Mouse (Mus musculus) CH12.LX (cell line): ENCODE data around the gene Spast. TPM values are rescaled to one million over a fixed set of nuclear protein-coding genes. Genes with fewer than 3 reads are reported as not detected.

Source experiments
- DNase-seq: peaks from one replicate; pipeline ENCODE4 v3.0.0-alpha.2; 2013; ENCODE audit errors: extremely low read depth
- H3K27ac ChIP-seq: 2 replicates; pipeline ENCODE4 v1.5.1; 2012; ENCODE audit warnings: low read depth, mild to moderate bottlenecking, control low read depth, moderate library complexity; ENCODE audit not compliant: insufficient read depth
- H3K27me3 ChIP-seq: replicated peaks from 2 replicates; pipeline ENCODE3; 2012; ENCODE audit warnings: inconsistent platforms
- H3K36me3 ChIP-seq, 2 experiments: replicated peaks in 1 of 2; 2 replicates each; pipeline versions ENCODE3 to v1.6.1; 2012; ENCODE audit warnings: inconsistent platforms in 1 of 2, low read length in 1 of 2, mild to moderate bottlenecking in 1 of 2, mixed read lengths in 1 of 2, moderate library complexity in 1 of 2; ENCODE audit not compliant: control insufficient read depth in 1 of 2, insufficient read depth in 1 of 2
- H3K4me1 ChIP-seq, 2 experiments: 2 replicates each; pipeline ENCODE4 v1.6.1; 2012; ENCODE audit warnings: inconsistent platforms in 1 of 2, moderate library complexity in 1 of 2; ENCODE audit not compliant: insufficient read depth in 2 of 2, control insufficient read depth in 1 of 2
- H3K4me2 ChIP-seq: 2 replicates; pipeline ENCODE4 v1.6.1; 2012; ENCODE audit warnings: low read depth, mild to moderate bottlenecking, control low read depth; ENCODE audit not compliant: poor library complexity, insufficient read depth, severe bottlenecking
- H3K4me3 ChIP-seq, 3 experiments: fragments of 150-350 bp in 1 of 3; sonication (generic) in 1 of 3; replicated peaks in 1 of 3; 2 replicates each; pipeline versions ENCODE3 to v1.5.1; 2011 to 2012; ENCODE audit warnings: low read depth in 2 of 3, low read length in 2 of 3, mild to moderate bottlenecking in 2 of 3, moderate library complexity in 2 of 3, control low read depth in 1 of 3, improper control_type of control experiment in 1 of 3, inconsistent platforms in 1 of 3, mixed read lengths in 1 of 3; ENCODE audit not compliant: poor library complexity in 1 of 3
- H3K79me2 ChIP-seq: replicated peaks from 2 replicates; pipeline ENCODE4 v1.6.1; 2012; ENCODE audit warnings: mild to moderate bottlenecking, moderate library complexity; ENCODE audit not compliant: control insufficient read depth, poor library complexity, insufficient read depth, severe bottlenecking; ENCODE audit errors: extremely low read depth
- H3K9ac ChIP-seq: 2 replicates; pipeline ENCODE4 v1.6.1; 2012; ENCODE audit warnings: low read depth, mild to moderate bottlenecking, control low read depth, moderate library complexity; ENCODE audit not compliant: insufficient read depth
- H3K9me3 ChIP-seq: replicated peaks from 2 replicates; pipeline ENCODE3; 2012; ENCODE audit warnings: low read length, inconsistent platforms, mixed read lengths
- BHLHE40 ChIP-seq: IDR thresholded peaks from 2 replicates; pipeline ENCODE4 v1.6.1; 2011; ENCODE audit warnings: mild to moderate bottlenecking, low read depth, low read length, improper control_type of control experiment
- CHD1 ChIP-seq: IDR thresholded peaks from 2 replicates; pipeline ENCODE4 v1.6.1; 2012; ENCODE audit warnings: low read depth, low read length, improper control_type of control experiment, inconsistent platforms
- CHD2 ChIP-seq: IDR thresholded peaks from 2 replicates; pipeline ENCODE4 v1.6.1; 2011; ENCODE audit warnings: low read length, improper control_type of control experiment
- CTCF ChIP-seq, 2 experiments: IDR thresholded peaks in 1 of 2; conservative IDR thresholded peaks in 1 of 2; 2 replicates each; pipeline ENCODE4 v1.5.1; 2011 to 2012; ENCODE audit warnings: low read depth in 2 of 2, low read length in 2 of 2, improper control_type of control experiment in 1 of 2, inconsistent platforms in 1 of 2, mild to moderate bottlenecking in 1 of 2, moderate library complexity in 1 of 2
- E2F4 ChIP-seq: IDR thresholded peaks from 2 replicates; pipeline ENCODE4 v1.6.1; 2011; ENCODE audit warnings: low read depth, low read length, improper control_type of control experiment; ENCODE audit not compliant: insufficient replicate concordance
- ELF1 ChIP-seq: IDR thresholded peaks from 2 replicates; pipeline ENCODE4 v1.6.1; 2014; ENCODE audit warnings: low read depth, mild to moderate bottlenecking, inconsistent platforms, low read length, improper control_type of control experiment
- EP300 ChIP-seq: IDR thresholded peaks from 2 replicates; pipeline ENCODE4 v1.6.1; 2011; ENCODE audit warnings: low read length, improper control_type of control experiment
- ETS1 ChIP-seq: conservative IDR thresholded peaks from 2 replicates; pipeline ENCODE4 v1.6.1; 2012; ENCODE audit warnings: low read depth, mild to moderate bottlenecking, inconsistent platforms, low read length, improper control_type of control experiment, moderate library complexity
- GABPA ChIP-seq: IDR thresholded peaks from 2 replicates; pipeline ENCODE4 v1.6.1; 2012; ENCODE audit warnings: low read depth, low read length, improper control_type of control experiment, inconsistent platforms; ENCODE audit not compliant: insufficient replicate concordance
- IRF4 ChIP-seq: IDR thresholded peaks from 2 replicates; pipeline ENCODE4 v1.6.1; 2014; ENCODE audit warnings: low read depth, mild to moderate bottlenecking, inconsistent platforms, low read length, improper control_type of control experiment
- JUN ChIP-seq: IDR thresholded peaks from 2 replicates; pipeline ENCODE4 v1.6.1; 2011; ENCODE audit warnings: low read depth, mild to moderate bottlenecking, low read length, improper control_type of control experiment, moderate library complexity; ENCODE audit not compliant: insufficient read depth
- JUND ChIP-seq: conservative IDR thresholded peaks from 2 replicates; pipeline ENCODE4 v1.6.1; 2011; ENCODE audit warnings: low read depth, low read length, improper control_type of control experiment
- KAT2A ChIP-seq: IDR thresholded peaks from 2 replicates; pipeline ENCODE4 v1.6.1; 2012; ENCODE audit warnings: low read length, improper control_type of control experiment, inconsistent platforms; ENCODE audit not compliant: insufficient replicate concordance
- MAFK ChIP-seq: IDR thresholded peaks from 2 replicates; pipeline ENCODE4 v1.6.1; 2011; ENCODE audit warnings: low read length, improper control_type of control experiment; ENCODE audit not compliant: insufficient replicate concordance
- MAX ChIP-seq: IDR thresholded peaks from 2 replicates; pipeline ENCODE4 v1.6.1; 2011; ENCODE audit warnings: low read length, improper control_type of control experiment
- MEF2A ChIP-seq: IDR thresholded peaks from 2 replicates; pipeline ENCODE4 v1.6.1; 2014; ENCODE audit warnings: low read depth, mild to moderate bottlenecking, inconsistent platforms, low read length, improper control_type of control experiment, borderline replicate concordance
- NELFE ChIP-seq: IDR thresholded peaks from 2 replicates; pipeline ENCODE4 v1.6.1; 2011; ENCODE audit warnings: low read depth, low read length, improper control_type of control experiment
- NRF1 ChIP-seq: IDR thresholded peaks from 2 replicates; pipeline ENCODE4 v1.6.1; 2014; ENCODE audit warnings: low read depth, mild to moderate bottlenecking, inconsistent platforms, low read length, improper control_type of control experiment, moderate library complexity
- PAX5 ChIP-seq: IDR thresholded peaks from 2 replicates; pipeline ENCODE4 v1.6.1; 2012; ENCODE audit warnings: low read length, inconsistent platforms, mixed read lengths
- POLR2A ChIP-seq: IDR thresholded peaks from 2 replicates; pipeline ENCODE4 v1.6.1; 2011; ENCODE audit warnings: low read depth, mild to moderate bottlenecking, improper control_type of control experiment, low read length
- POLR2AphosphoS2 ChIP-seq: IDR thresholded peaks from 2 replicates; pipeline ENCODE4 v1.6.1; 2011; ENCODE audit warnings: low read depth, low read length, improper control_type of control experiment
- RAD21 ChIP-seq: IDR thresholded peaks from 2 replicates; pipeline ENCODE4 v1.6.1; 2011; ENCODE audit warnings: low read depth, mild to moderate bottlenecking, low read length, improper control_type of control experiment, moderate library complexity
- SIN3A ChIP-seq: IDR thresholded peaks from 2 replicates; pipeline ENCODE4 v1.6.1; 2012; ENCODE audit warnings: low read length, improper control_type of control experiment, inconsistent platforms
- SMC3 ChIP-seq: IDR thresholded peaks from 2 replicates; pipeline ENCODE4 v1.6.1; 2011; ENCODE audit warnings: low read depth, low read length, improper control_type of control experiment
- TBP ChIP-seq: conservative IDR thresholded peaks from 2 replicates; pipeline ENCODE4 v1.6.1; 2011; ENCODE audit warnings: low read depth, low read length, improper control_type of control experiment
- UBTF ChIP-seq: IDR thresholded peaks from 2 replicates; pipeline ENCODE4 v1.6.1; 2012; ENCODE audit warnings: low read depth, mild to moderate bottlenecking, inconsistent platforms, low read length, improper control_type of control experiment, moderate library complexity
- USF1 ChIP-seq: IDR thresholded peaks from 2 replicates; pipeline ENCODE4 v1.6.1; 2014; ENCODE audit warnings: low read depth, mild to moderate bottlenecking, inconsistent platforms, low read length, improper control_type of control experiment
- USF2 ChIP-seq: conservative IDR thresholded peaks from 2 replicates; pipeline ENCODE4 v1.6.1; 2011; ENCODE audit warnings: low read depth, low read length, improper control_type of control experiment
- ZKSCAN1 ChIP-seq: IDR thresholded peaks from 2 replicates; pipeline ENCODE4 v1.6.1; 2012; ENCODE audit warnings: low read depth, inconsistent platforms, low read length, improper control_type of control experiment, borderline replicate concordance
- ZMIZ1 ChIP-seq: IDR thresholded peaks from 2 replicates; pipeline ENCODE4 v1.6.1; 2012; ENCODE audit warnings: low read depth, mild to moderate bottlenecking, inconsistent platforms, low read length, improper control_type of control experiment
- ZNF384 ChIP-seq: IDR thresholded peaks from 2 replicates; pipeline ENCODE4 v1.6.1; 2012; ENCODE audit warnings: low read depth, low read length, improper control_type of control experiment, inconsistent platforms
- dilution Hi-C: fragments of 300-500 bp; cut with MboI; formaldehyde crosslinking; loops from 2 replicates; pipeline ENCODE4 v1.14.3; 2020; ENCODE audit warnings: low sequenced_read_pairs; ENCODE audit not compliant: extremely low pct_unique_long_range_greater_than_20kb, extremely low pct_ligation_motif_present
- in situ Hi-C: fragments of 300-500 bp; cut with MboI; formaldehyde crosslinking; loops from 3 replicates; pipeline ENCODE4 v1.14.3; 2019; ENCODE audit warnings: low sequenced_read_pairs, low pct_ligation_motif_present, low pct_unique_long_range_greater_than_20kb, mixed read lengths
- polyA plus RNA-seq: library from polyadenylated mRNA; unstranded; fragments of >175 nt; gene quantifications from 2 replicates; pipeline ENCODE4 v1.2.1, GENCODE M21; 2012; ENCODE audit warnings: low read depth; ENCODE audit not compliant: insufficient read length
- total RNA-seq, 2 experiments: library from RNA; depleted of rRNA; stranded (reverse); fragments of 300-350 nt in 1 of 2; fragments of >200 nt in 1 of 2; gene quantifications; 2 replicates each; pipeline ENCODE4 v1.2.3; 2012 to 2014

Gene Spast
- total and polyA plus RNA-seq, 3 experiments: 15.0 to 26.8 (median 21.7) TPM

GRCm38 (mm10) chr17:74331049-74331676 is 7.6 kb upstream of the Spast start:
- in situ Hi-C loops (no loop called here), dilution Hi-C loops (no loop called here)
- Histone ChIP-seq H3K9me3 (no peaks in the 10 kb centered on the region), H3K4me2 (no peak overlapping the region), H3K27ac (no peak overlapping the region), H3K4me1 (0 out of 4 replicates have a peak, but pooled peaks cover 0 to 2% of the 10 kb centered on the region in 2 experiments), H3K27me3 (no peaks in the 10 kb centered on the region), H3K36me3 (no peaks in the 10 kb centered on the region), H3K4me3 (no peak overlapping the region), H3K79me2 (no peaks in the 10 kb centered on the region), H3K9ac (no peak overlapping the region)
- DNase-seq: no peak
- TF ChIP-seq ZKSCAN1 (no peak), ETS1 (no peak), NELFE (no peak), USF2 (no peak), BHLHE40 (no peak), PAX5 (no peak), E2F4 (no peak), MAFK (no peak)

GRCm38 (mm10) chr17:74338225-74338931 is 409 bp upstream of the Spast start:
- H3K36me3 ChIP-seq: peaks cover 0 to 3% of the 10 kb centered on the region in 2 experiments
- peak overlapping the region; percentile 92 for H3K4me2 ChIP-seq
- H3K79me2 ChIP-seq: peaks cover 15% of the 10 kb centered on the region
- H3K4me1 ChIP-seq: peaks cover 5 to 38% of the 10 kb centered on the region in 2 experiments; a peak in 3 of 4 replicates
- peak overlapping the region; percentile 34 for H3K27ac ChIP-seq
- dilution Hi-C loops (no loop called here), in situ Hi-C loops (no loop called here)
- H3K9me3 ChIP-seq: no peaks in the 10 kb centered on the region
- peak; percentile 94 for DNase-seq
- H3K4me3 ChIP-seq: peak overlapping the region; percentile 54 to 94 (median 90)
- no peaks in the 10 kb centered on the region for H3K27me3 ChIP-seq
- peak overlapping the region; percentile 93 for H3K9ac ChIP-seq
- no peak for TF ChIP-seq E2F4
- TF ChIP-seq SIN3A: peak; percentile 25
- no peak; the same call in 1 of the 2 replicates for TF ChIP-seq MEF2A
- no peak for TF ChIP-seq IRF4
- TF ChIP-seq MAX: 0 out of 2 replicates have a peak, but pooled peaks have one; percentile 14
- TF ChIP-seq ELF1: no peak
- no peak for TF ChIP-seq NELFE
- peak; percentile 53 for TF ChIP-seq POLR2A
- no peak for TF ChIP-seq POLR2AphosphoS2
- TF ChIP-seq GABPA: no peak
- TF ChIP-seq NRF1: peak; percentile 89
- no peak for TF ChIP-seq KAT2A
- TF ChIP-seq CHD2: no peak
- TF ChIP-seq ZNF384: no peak
- TF ChIP-seq TBP: no peak
- TF ChIP-seq JUND: no peak
- TF ChIP-seq EP300: no peak
- TF ChIP-seq ZKSCAN1: no peak
- TF ChIP-seq JUN: no peak
- no peak for TF ChIP-seq SMC3
- no peak for TF ChIP-seq CHD1
- no peak for TF ChIP-seq USF2
- no peak for TF ChIP-seq PAX5
- TF ChIP-seq CTCF (conservative IDR thresholded peaks at IDR 0.05 in 1 of 2, IDR thresholded peaks at IDR 0.05 in 1 of 2; ENCODE audit: low read depth in 2 of 2, low read length in 2 of 2): no peak
- TF ChIP-seq RAD21: no peak
- TF ChIP-seq ETS1: no peak
- TF ChIP-seq ZMIZ1: peak; percentile 72
- TF ChIP-seq BHLHE40: peak; percentile 50; the same call in 1 of the 2 replicates
- no peak for TF ChIP-seq USF1
- no peak for TF ChIP-seq UBTF
